Mouse (Mus musculus) WW6 (cell line): ENCODE measurements around the gene Wars.
"Not testable (repeated sequence)": the region's sequence is repeated elsewhere in the genome, so short reads cannot be mapped to it uniquely, and the experiment has no call there.

Source experiments
- DNase-seq: peaks from one replicate; pipeline ENCODE4 v3.0.0-alpha.2; 2013; ENCODE audit warnings: low read depth, low spot score

The Wars gene

DNA sequence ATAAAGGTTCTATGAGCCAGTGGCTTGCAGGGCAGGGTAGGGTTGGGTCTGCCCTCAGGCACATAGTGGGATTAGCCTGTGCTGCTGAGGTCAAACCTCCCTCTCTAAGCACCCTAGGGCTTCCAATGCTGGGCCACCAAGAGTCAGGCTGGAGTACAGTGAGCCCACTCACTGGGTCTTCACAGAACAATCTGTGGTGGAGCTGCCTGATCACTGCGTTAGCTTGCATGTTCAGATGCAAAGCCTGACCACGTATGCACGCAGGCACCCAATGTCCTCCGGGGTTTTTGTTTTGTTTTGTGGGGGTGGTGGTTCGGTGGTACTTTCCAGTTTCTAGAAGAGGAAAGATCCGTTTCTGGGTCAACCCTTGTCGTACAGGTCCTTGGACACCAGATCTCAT lies 36.9 kb downstream of the Wars start:
- DNase-seq: no peak

DNA sequence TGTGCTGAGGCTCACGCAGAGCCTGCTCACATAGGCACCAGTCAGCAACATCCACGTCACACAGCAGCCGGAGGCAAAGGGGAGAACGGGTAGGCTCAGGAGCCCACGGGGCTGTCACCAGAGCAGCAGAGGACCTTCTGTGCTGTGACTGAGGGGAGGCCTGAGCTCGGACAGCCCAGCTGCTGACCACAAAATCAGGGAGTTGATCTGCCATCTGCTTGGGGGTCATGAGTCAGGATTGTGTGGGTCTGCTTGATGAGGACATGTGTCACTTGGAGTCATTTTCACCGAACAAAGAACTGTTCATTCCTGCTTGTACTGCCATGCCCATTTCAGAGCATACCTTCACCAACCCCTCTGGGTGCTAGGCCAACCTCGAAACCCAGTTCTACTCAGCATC lies 37.8 kb downstream of the Wars start:
- DNase-seq: no peak

DNA sequence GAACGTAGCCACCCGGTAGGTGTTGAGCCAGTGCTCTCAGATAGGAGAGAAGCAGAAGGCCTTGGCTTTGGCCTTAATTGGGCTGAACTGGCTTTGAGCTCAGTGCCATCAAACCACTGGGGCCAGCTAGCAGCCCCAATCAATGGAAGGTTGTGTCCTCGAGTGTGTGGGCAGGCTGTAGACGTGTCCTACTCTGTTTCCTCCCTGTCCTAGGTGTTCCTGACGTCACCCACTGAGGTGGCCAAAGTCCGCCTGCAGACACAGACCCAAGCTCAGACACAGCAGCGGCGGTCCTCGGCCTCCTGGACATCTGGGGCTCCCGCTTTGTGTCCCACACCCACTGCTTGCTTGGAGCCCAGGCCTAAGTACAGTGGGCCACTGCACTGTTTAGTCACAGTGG lies 38.9 kb downstream of the Wars start:
- DNase-seq: no peak

DNA sequence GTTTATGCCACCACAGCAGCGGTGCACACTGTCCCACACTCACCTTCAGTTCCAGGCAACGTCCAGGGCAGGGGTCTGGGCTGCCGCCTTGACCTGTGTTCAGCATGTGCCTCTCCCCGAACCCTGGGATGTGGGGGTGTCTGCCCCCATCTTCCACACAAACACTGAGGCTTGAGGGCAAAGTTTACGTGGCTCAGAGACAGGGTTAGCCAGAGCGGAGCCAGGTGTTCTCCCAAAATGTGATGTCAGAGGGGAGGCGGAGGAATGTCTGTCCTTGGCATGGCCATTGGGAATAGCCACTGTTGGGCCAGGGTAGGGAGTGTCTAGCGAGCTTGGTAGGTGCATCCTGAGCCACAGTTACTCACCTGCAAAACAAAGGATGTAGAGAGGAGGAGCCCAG lies 41.2 kb downstream of the Wars start:
- DNase-seq: no peak

DNA sequence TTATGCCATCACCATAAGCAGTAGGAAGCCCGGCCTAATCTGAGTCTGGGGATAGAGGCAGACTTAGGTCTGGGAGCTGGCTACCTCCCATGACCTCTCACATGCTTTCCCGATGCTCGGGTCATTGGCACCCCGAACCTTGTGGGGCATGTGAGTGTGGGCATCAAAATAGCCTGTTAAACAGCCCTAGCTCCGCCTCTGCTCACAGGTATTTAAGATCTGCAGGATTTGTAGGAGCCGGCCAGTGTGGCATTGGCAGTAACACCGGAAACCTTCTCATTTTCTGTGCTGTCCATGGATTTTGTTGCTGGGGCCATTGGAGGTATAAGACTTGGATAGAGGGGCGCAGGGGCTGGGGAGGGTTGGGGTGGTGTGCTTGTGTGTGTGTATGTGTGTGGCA lies 43.1 kb downstream of the Wars start:
- no peak for DNase-seq

DNA sequence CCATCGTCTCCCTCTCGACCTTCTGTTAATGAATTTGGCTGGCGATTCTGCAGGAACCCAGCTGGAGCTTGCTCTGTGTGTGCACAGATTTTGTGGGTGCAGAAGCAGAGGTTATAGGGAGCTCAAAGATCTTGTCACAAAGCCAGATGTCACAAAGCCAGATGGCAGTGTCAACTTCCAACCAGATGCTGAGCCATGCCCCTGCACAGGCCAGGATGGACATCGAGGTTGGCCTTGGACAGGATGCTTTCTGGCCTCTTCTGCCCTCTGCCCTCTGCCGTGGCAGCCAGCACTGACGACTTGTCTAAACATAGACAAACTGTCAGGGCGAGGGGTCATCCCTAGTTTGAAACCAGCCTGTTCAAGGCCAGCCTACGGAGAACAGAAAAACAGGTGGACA lies 43.8 kb downstream of the Wars start:
- no peak for DNase-seq

DNA sequence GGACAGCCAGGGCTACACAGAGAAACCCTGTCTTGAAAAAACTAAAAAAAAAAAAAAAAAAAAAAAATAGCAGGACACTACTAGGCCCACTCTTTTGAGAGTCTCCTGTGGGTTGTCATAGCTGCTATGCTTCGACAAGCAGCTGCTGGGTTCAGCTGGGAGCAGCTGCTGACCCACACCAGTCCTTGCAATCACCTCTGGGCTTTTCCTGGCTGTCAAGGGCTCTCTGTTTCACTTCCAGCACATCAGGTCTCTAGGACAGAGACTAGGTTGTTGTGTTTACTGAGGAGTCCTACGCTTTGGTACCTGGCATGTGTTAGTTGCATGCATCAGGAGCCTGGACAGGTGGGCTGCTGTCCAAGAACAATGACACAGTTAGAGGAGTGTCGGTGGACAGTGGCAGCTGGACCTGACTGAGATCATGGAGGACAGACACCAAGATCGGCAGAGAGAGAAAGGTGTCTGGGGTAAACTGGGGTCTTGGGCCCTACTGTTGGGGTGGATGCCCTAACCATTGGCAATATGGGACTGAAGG lies 44.4 kb downstream of the Wars start:
- DNase-seq: no peak

DNA sequence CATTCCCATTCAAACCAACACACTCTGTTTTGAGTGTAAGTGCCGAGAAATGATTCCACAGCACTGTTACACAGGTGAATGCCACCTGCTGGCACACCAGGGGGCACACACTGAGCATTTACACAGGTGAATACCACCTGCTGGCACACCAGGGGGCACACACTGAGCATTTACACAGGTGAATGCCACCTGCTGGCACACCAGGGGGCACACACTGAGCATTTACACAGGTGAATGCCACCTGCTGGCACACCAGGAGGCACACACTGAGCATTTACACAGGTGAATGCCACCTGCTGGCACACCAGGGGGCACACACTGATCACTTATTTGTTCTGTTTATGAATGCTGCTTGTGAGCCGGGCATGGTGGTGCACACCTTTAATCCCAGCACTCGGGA lies 45.9 kb downstream of the Wars start:
- not testable (repeated sequence) for DNase-seq

DNA sequence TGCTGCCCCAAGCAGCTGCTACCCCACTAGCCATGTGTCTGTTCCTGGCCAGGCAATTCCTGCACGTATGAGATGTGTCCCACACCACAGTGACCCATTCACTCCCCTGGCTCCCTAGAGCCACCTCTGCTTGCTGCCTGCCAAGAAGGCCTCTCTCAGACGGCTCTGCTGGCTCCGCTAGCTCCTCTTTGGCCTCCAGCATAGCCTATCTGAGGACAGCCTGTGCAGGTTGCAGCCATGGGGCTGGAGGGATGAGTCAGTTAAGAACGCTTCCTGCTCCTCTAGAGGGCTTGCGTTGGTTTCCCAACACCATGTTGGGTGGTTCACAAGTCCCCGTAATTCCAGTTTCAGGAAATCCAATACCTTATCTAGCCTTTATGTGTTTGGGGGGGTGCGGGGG lies 51.3 kb downstream of the Wars start:
- no peak for DNase-seq

DNA sequence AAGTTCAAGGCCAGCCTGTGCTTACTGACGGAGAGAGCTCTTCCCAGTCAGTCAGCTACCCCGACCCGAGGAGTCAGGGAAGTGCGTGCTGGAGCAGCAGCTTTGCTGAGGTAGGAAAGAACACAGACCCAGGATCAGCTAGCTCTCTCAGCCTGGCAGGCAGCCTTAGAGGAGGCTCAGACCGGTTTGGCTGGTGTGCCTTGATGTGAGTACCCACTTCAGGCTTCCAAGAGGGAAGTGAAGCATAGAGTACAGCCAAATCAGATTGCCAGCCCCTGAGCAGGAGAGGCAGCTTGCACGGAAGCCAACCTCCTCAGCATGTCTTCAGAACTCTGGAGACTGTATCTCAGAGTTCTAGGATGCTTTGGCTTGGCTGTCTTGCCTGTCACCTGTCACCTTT lies 52.8 kb downstream of the Wars start:
- no peak for DNase-seq

DNA sequence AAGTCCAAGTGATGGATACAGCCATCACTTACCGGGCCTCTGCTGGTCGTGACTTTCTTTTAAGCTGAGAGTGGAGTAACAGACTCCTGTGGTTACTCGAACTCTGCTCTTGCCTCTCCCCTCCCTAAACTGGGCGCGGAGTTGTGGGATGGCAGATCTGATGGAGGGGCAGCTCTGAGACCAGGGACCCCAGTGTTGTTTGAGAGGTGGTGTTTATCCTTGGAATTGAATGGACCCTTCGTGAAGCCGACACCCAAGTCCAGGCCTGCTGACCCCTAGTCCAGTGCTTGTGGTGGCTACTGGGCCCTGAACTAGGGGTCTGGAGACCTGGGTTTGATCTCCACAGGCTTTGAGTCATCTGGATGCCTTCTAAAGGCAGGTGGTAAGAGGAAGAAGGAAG lies 57.3 kb downstream of the Wars start:
- no peak for DNase-seq

DNA sequence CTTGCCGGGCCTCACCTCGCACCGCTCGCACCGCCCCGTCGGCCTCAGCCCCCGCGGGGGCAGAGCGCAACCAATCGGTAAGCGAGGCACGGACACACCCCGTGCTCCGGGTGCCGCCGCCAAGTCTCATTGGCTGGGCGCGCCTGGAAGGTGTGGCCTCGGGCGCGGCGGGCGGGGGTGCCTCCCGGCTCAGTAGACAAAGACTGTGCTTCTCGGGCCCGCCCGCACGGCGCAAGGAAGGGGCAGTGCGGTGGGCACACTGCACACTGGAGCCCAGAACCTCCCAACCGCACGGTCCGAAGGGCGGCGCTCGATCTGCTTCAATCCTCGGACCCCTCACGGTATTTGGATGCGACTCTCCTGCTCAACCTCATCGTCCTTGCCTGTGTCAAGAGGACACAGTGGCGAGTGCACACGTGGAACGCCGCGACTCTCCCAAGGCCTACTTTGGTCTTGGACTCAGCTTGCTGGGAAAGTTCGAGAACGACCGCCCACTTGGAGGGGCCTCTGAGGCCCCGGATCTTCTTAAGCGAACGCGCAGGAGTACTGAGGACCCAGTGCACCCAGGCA lies 58.0 kb downstream of the Wars start, which contains the start of the genes Slc25a29 and Slc25a47:
Slc25a29 (minus strand) TSS at position 44 of the 570 bp plus-strand sequence.
Slc25a47 (plus strand) TSS at position 207 of the 570 bp plus-strand sequence.
- peak; percentile 84 for DNase-seq

DNA sequence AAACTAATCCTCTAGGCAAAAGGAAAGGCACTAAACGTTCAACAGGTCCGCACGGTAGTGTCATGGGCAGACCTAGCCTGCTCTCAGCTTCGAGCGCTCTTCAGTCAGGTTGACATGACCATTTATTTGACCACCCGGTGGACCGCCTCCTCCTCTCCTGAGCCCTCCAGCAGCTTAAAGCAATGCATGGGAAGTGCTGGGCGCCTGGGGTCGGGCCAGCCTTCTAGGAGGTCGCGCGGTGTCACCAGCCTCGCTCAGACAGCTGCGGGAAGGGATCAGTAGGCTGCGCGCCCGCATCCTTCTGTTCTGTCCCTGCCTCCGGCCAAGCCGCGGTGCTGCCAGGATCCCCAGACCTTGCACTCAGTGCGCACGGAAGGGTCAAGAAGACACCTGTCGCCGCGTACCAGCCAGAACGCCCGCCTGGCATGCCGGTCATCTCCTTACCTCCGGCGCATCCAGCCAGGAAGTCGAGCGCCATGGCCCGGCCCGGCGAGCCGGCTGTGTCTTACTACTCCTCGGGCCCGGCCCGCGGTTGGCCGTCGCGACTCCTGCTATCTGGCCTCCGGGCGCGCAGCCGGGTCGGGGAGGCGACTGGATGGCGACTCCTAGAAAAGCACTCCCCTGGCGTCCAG lies 58.6 kb downstream of the Wars start:
- no peak for DNase-seq

DNA sequence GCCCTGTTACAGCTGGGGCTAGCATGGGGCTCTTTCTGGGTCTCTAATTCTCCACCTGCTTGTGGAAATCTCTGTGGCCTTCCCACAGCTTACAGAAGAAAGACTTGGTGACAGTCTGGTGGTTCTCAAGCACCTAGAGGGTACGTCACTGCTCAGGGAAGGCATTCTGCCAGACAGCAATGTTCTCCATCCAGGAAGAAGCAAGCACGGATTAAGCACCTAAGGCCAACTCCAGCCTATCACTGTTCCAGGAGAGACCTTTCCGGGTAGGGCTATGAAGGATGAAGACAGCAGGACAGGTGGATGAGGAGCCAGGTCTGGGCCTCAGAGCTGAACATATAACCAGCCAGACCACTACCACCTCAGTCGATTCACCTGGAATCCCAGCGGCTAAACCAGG lies 59.2 kb downstream of the Wars start:
- no peak for DNase-seq

DNA sequence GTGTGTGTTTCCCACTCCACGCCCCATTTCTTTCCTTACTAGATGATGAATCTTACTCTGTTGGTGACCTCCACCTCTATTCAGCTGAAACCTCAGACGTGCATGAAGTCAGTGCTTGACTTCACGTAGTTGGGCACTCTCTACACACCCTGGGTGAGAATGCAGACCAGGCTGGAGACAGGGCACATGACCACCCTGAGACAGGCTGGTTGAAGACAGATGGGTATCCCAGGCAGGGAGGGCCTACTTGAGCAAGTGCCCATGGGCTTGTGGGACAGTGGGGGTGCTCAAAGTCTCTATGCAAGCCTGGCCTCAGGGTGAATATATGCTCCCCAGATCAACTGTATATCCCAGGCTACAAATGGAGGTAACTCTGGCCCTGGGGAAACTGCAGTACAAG lies 59.6 kb downstream of the Wars start:
- DNase-seq: no peak

DNA sequence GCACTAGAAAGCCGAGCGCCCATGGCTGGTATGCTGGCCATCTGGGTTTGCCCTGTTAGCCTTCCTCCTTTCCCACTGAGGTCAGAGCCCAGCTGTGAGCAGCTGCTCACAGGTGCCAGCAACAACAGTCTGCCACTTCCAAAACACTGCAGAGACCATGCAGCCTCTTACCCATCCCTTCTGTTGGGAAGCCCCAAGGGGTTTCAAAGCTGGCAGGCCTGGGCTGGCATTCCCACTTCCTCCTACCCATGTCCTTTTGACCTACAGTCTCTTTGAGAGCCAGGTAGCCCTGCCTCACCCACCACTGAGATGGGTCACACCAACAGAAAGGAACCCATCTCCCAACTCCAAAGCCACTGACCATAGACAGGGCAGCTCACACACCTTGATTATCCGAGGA lies 60.6 kb downstream of the Wars start:
- DNase-seq: no peak

DNA sequence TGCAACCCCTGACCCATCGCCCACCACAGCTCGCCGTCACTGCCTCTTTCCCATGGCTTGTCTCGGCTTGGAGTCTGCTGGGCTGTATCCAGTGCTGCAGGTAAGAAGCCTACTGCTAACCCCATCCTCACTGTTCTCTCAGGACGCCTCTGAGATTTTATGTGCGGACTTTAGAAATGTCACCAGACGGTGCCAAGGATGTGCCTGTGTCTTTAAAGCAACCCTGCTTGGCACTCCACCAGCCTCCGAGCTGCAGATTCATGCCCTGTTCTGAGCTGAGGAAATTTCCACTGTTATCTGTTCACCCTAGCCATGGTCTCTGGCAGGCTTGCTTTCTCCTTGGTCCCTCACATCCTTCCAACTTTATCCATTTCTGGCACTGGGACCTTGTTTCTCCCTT lies 61.1 kb downstream of the Wars start:
- DNase-seq: no peak

DNA sequence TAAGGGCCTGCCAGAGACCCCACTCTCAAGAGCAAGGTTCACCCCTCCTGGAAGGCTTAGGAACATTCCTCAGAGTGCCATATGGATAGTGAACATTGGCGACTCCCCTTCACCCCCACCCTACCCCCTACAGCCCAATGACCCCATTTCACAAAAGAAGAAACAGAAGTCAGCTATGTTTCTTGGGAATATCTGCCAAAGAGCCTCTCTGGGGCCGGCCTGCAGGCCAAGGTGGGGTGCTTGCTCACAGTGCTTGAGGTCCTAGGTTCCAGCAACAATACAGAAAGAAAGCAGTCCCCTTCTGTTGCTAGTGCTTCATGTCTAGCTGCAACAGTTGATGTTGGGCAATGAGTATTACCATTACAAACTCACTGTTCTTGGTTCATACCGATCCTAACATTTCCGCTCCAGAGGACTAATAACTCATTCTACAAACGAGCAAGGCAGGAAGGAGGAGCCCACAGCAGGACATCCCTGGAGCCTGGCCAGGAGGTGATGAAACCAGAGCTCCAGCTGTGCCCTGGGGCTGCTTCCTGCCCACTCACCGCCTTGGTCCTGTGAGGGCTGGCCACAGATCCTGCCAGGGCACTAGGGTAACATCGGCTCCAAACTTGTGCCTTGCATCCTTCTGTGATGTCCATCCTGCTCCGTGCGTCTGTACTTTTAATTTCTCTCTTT lies 61.9 kb downstream of the Wars start:
- no peak for DNase-seq

DNA sequence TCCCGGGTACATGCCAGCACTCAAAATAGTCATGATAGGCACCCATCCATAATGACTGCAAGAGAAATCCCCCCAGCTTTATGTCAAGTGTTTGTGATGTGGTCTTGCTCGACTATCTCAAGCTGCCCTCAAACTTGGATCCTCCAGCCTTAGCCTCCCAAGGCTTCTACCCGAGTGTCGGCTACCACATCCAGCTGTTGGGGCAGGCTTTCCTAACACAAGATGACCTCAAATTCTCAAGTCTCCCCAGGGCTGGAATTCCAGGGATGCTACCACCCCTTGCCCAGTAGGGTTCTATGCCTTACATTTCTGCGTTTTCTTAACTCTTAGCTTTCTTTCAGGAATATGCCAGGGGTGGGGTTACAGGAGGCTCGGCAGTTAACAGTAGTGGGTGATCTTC lies 63.6 kb downstream of the Wars start:
- no peak for DNase-seq

DNA sequence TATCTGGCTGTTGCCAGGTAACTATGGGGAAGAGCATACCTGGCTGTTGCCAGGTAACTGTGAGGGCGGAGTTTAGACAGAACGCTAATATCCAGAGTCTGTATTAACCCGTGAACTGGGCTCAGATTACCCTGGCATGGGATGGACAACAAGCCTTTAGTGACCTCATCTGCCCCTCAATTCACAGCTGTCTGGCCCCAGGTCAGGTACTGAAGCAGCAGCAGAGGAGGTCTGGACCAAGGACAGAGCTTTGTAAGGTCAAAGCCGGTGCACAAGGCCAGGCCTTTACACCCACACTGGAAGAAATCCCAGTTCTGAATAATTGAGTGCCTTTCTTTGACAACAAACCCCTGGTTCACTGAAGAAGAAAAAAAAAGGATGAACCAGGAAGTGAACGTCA lies 64.3 kb downstream of the Wars start:
- DNase-seq: no peak

DNA sequence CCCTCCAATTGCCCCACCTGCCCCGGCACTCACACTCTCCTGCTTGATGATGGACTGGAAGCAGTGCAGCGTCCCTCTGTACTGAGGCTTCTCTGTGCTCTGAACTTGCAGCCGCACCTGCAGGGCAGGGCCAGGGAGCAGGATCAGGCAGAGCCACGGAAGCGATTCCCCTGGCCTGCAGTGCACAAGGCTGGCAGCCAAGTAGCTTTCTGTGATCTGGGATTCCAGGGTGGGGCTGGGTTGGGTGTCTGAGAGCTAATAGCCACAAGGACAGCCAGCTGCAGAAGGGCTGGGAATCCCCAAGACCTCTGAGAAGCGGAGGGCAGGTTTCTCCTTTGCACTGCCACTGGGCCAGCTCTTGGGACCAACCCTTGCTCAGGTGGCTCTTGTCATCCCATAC lies 66.3 kb downstream of the Wars start:
- DNase-seq: no peak

DNA sequence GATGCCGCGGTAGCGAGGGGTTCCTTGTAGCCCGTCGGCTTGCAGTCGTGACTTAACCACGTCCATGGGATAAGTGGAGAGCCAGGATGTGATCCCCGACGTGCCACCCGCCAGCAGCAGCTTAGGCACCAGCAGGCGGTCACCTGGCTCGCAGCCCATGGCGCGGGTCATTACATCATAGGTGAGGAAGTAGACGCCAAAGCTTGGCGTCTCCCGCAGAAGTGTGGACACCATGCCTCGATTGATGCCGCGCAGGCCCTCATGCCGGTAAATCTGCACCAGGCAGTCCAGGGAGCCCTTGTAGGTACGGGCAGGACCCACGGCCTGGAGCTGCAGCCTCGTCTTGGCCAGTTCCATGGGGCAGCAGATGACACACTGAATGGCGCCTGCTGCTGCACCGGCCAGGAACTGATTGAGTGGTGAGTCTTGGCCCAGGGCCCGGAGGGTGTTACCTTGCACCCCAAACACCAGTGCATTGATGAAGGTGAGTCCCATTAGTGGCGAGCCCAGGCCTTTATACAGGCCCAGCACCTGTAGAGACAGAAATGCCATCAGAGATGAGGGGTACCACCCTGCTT lies 66.9 kb downstream of the Wars start:
- DNase-seq: no peak
